9 mouse cellular contexts compared by ENCODE assay signal in the genomic region with DNA sequence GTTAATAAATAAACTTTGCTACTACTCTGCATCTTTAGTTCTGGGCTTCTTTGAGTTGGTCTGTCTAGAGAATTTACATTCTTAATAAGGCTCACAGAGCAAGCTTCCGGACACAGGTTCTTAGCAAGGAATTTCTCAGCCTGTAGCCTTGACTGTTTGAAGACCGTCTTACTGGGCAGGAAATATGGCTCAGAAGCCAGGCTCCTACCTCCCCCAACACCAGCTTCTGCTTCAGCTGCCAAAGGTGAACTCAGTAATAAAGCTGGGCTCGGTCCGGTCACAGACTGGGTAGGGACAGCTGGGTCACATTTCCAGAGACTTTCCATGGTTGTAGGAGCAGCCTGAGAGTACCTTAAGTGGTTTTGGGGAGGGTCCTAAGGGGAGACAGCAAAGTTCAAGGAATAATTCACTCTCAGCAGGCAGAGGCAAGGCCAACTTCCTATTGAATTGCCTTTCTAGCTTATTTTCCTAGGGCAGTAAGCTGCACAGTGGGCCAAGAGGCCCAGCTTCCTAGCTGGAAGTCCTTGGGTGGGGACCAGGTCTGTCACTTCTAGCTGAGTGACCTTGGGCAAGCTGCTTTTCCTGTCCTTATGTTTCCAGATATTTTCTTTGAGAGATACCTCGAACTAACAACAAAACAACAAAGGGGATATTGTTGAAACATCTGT. TPM values are rescaled to one million over a fixed set of nuclear protein-coding genes. Genes with fewer than 3 reads are reported as not detected.
DNase-seq lines count a peak whose midpoint lies in the region; ATAC-seq lines count a peak whose summit lies in the region.
"Had no signal": no experiment of that assay in that cellular context is flagged by ENCODE, and none has a peak within 500 bp of the region (broad histone marks: within the 10 kb centered on the region; RNA-seq: fewer than 3 reads in every experiment).

No protein-coding gene starts in this region.

- peak overlapping the region; percentile 95 for H3K4me2 ChIP-seq in forebrain, embryonic 14.5 days (ENCODE audit: low read length)
- peak overlapping the region; percentile 82 for H3K4me2 ChIP-seq in hindbrain, embryonic 16.5 days (ENCODE audit: low read length)
- peak overlapping the region; percentile 74 for H3K4me2 ChIP-seq in midbrain, embryonic 12.5 days (replicated peaks)

- 39% methylated on average over 5 of the region's 5 CpGs for WGBS in forebrain, embryonic 14.5 days
- 27% methylated on average over 5 of the region's 5 CpGs for WGBS in hindbrain, embryonic 16.5 days
- 27% methylated on average over 5 of the region's 5 CpGs for WGBS in midbrain, embryonic 12.5 days

- peak; percentile 32 for DNase-seq in embryo, embryonic 10.5 days (ENCODE audit: low spot score)
- DNase-seq in embryo, embryonic 10 days (ENCODE audit: low spot score), result no peak
- peak; percentile 19 for DNase-seq in forebrain, embryonic 14.5 days (ENCODE audit: low spot score)
- DNase-seq in frontal cortex, postnatal 14 days (ENCODE audit: low spot score in 2 of 2), result no peak

- peak overlapping the region; percentile 40; the same call in 1 of the 2 replicates for H3K27ac ChIP-seq in forebrain, embryonic 14.5 days (ENCODE audit: low read depth, low read length)
- peak overlapping the region; percentile 49; the same call in 1 of the 2 replicates for H3K27ac ChIP-seq in hindbrain, embryonic 16.5 days (ENCODE audit: low read depth, low read length)
- peak overlapping the region; percentile 58 for H3K27ac ChIP-seq in midbrain, embryonic 12.5 days (replicated peaks)
- H3K27ac ChIP-seq: macrophage had no signal

- no peaks in the 10 kb centered on the region for H3K27me3 ChIP-seq in forebrain, embryonic 14.5 days (replicated peaks; ENCODE audit: control insufficient read depth, insufficient read depth, low read length)
- no peaks in the 10 kb centered on the region for H3K27me3 ChIP-seq in hindbrain, embryonic 16.5 days (replicated peaks; ENCODE audit: control insufficient read depth, insufficient read depth, low read length)
- peaks cover 17% of the 10 kb centered on the region for H3K27me3 ChIP-seq in midbrain, embryonic 12.5 days

- H3K9ac ChIP-seq in forebrain, embryonic 14.5 days (ENCODE audit: low read length), result peak overlapping the region; percentile 13; the same call in 1 of the 2 replicates
- H3K9ac ChIP-seq in hindbrain, embryonic 16.5 days (ENCODE audit: low read depth, low read length), result 0 out of 2 replicates have a peak overlapping the region, but pooled peaks have one; percentile 16
- no peak overlapping the region; the same call in 1 of the 2 replicates for H3K9ac ChIP-seq in midbrain, embryonic 12.5 days (replicated peaks)

- no peak overlapping the region for H3K4me3 ChIP-seq in forebrain, embryonic 14.5 days (ENCODE audit: low read depth, low read length)
- peak overlapping the region; percentile 28 for H3K4me3 ChIP-seq in hindbrain, embryonic 16.5 days (ENCODE audit: low read length)
- H3K4me3 ChIP-seq in midbrain, embryonic 12.5 days, result no peak overlapping the region

- H3K9me3 ChIP-seq in forebrain, embryonic 14.5 days (replicated peaks; ENCODE audit: control insufficient read depth, low read length), result no peaks in the 10 kb centered on the region
- H3K9me3 ChIP-seq in hindbrain, embryonic 16.5 days (ENCODE audit: control insufficient read depth, low read length), result no peaks in the 10 kb centered on the region
- no peaks in the 10 kb centered on the region for H3K9me3 ChIP-seq in midbrain, embryonic 12.5 days

- no peak for ATAC-seq in forebrain, embryonic 14.5 days
- ATAC-seq in hindbrain, embryonic 16.5 days, result no peak
- no peak for ATAC-seq in midbrain, embryonic 12.5 days (ENCODE audit: low FRiP score, low read depth)
- no peak for ATAC-seq in activated CD4-positive, CD25-positive, alpha-beta regulatory T cell, adult 4 months
- ATAC-seq in frontal cortex, adult (ENCODE audit: low TSS enrichment), result no peak

- H3K36me3 ChIP-seq in forebrain, embryonic 14.5 days (ENCODE audit: control insufficient read depth, insufficient read depth, low read length), result no peaks in the 10 kb centered on the region
- no peaks in the 10 kb centered on the region for H3K36me3 ChIP-seq in hindbrain, embryonic 16.5 days (ENCODE audit: control insufficient read depth, insufficient read depth, low read length)
- no peaks in the 10 kb centered on the region for H3K36me3 ChIP-seq in midbrain, embryonic 12.5 days

- H3K4me1 ChIP-seq in forebrain, embryonic 14.5 days (ENCODE audit: control insufficient read depth, insufficient read depth, low read length), result peaks cover 32% of the 10 kb centered on the region
- peaks cover 30% of the 10 kb centered on the region for H3K4me1 ChIP-seq in hindbrain, embryonic 16.5 days (ENCODE audit: control insufficient read depth, insufficient read depth, low read depth, low read length)
- H3K4me1 ChIP-seq in midbrain, embryonic 12.5 days, result peaks cover 39% of the 10 kb centered on the region

RNA-seq across cellular contexts. Expression of a gene that starts 3.0 kb away (rescaled TPM):
- 55.6 and 77.6 TPM in 2 replicates for polyA plus RNA-seq in forebrain, embryonic 14.5 days (2014; fragmentation: Nextera tagmentation; extraction: Ambion mirVana)
- polyA plus RNA-seq in hindbrain, embryonic 16.5 days (2015; fragmentation: Nextera tagmentation; extraction: Ambion mirVana), result 48.4 and 50.1 TPM in 2 replicates
- polyA plus RNA-seq in midbrain, embryonic 12.5 days (2016; fragmentation: Nextera tagmentation; extraction: Ambion mirVana), result 37.8 and 41.5 TPM in 2 replicates
- under 1 TPM in 1 of 2 experiments, not detected in 1; 0.16 TPM for polyA plus RNA-seq in activated CD4-positive, CD25-positive, alpha-beta regulatory T cell, adult 4 months (2017; shearing (Covaris generic))
- polyA plus RNA-seq: macrophage had no signal

Comparison
In these comparisons a context has a peak if more than half of its experiments do, and no peak if none do; other contexts are left out.
1. DNase-seq: peak in embryo, embryonic 10.5 days (single experiment) and forebrain, embryonic 14.5 days (single experiment); none in embryo, embryonic 10 days (single experiment) and frontal cortex, postnatal 14 days (0 of 2).
2. RNA of a gene that starts 3.0 kb away (polyA plus RNA-seq): 55.6 to 77.6 TPM in forebrain, embryonic 14.5 days, 48.4 to 50.1 TPM in hindbrain, embryonic 16.5 days and 37.8 to 41.5 TPM in midbrain, embryonic 12.5 days; 0.16 TPM in activated CD4-positive, CD25-positive, alpha-beta regulatory T cell, adult 4 months; every median in the first group is over 10 times any median in the second.
3. Peak in every context shown above with its lines, with median percentiles within 50 percentile points of each other: H3K27ac ChIP-seq and H3K4me2 ChIP-seq.